Mouse (Mus musculus): ENCODE data around the gene Rasal2. TPM values are rescaled to one million over a fixed set of nuclear protein-coding genes. Genes with fewer than 3 reads are reported as not detected.

Gene Rasal2
- polyA plus RNA-seq, 1 experiment = 0.10 TPM

DNA sequence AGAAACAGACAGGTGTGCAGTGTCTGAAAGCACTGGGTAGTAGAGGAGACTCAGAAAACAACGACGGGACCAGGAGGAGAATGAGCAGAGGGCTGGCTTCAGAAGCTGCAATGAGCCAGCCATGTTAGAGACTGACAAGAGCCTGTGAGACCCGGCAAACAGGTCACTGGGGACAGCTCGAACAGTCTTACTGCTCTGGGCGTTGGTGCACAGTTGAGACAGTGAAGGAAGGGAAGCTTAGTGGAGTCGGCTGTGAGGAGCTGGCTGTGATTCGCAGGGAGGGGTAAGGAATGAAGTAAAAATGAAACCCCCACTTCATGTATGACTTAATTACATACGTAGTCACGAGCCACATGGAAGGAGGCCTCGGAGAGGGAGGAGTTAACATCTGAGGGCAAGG is 37.1 kb upstream of the Rasal2 start:
- Histone ChIP-seq H3K27me3 (replicated peaks) (peaks cover 2% of the 10 kb centered on the region), H3K4me1 (peaks cover 30% of the 10 kb centered on the region), H3K36me3 (replicated peaks; ENCODE audit: low read length) (no peaks in the 10 kb centered on the region), H3K4me3 (replicated peaks) (no peak overlapping the region), H3K9me3 (no peaks in the 10 kb centered on the region)
- TF ChIP-seq GATA1 (IDR thresholded peaks at IDR 0.05; ENCODE audit: borderline replicate concordance, low read length) (no peak), FLI1 (IDR thresholded peaks at IDR 0.05; ENCODE audit: low read length) (no peak)

DNA sequence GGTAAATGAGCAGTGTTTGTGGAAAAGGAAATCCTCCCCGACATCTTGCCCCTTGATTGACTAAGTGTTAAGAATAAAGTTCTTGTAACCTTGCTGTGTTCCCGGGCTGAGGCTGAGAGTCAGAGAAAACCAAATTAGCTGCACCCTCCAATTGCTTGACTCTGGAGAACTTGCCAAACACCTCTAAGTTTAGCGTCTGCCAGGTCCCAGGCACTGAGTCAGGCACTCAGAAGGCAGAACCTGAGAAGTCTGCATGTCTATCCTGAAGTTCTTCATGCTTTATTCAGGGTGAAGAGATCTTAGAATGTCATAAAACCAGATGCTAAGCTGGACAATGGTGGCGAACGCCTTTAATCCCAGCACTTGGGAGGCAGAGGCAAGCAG is 36.4 kb upstream of the Rasal2 start:
- Histone ChIP-seq H3K9me3 (no peaks in the 10 kb centered on the region), H3K4me1 (peaks cover 37% of the 10 kb centered on the region), H3K36me3 (replicated peaks; ENCODE audit: low read length) (no peaks in the 10 kb centered on the region), H3K4me3 (replicated peaks) (no peak overlapping the region), H3K27me3 (replicated peaks) (peaks cover 2% of the 10 kb centered on the region)
- TF ChIP-seq FLI1 (IDR thresholded peaks at IDR 0.05; ENCODE audit: low read length) = no peak
- no peak for TF ChIP-seq GATA1 (IDR thresholded peaks at IDR 0.05; ENCODE audit: borderline replicate concordance, low read length)

DNA sequence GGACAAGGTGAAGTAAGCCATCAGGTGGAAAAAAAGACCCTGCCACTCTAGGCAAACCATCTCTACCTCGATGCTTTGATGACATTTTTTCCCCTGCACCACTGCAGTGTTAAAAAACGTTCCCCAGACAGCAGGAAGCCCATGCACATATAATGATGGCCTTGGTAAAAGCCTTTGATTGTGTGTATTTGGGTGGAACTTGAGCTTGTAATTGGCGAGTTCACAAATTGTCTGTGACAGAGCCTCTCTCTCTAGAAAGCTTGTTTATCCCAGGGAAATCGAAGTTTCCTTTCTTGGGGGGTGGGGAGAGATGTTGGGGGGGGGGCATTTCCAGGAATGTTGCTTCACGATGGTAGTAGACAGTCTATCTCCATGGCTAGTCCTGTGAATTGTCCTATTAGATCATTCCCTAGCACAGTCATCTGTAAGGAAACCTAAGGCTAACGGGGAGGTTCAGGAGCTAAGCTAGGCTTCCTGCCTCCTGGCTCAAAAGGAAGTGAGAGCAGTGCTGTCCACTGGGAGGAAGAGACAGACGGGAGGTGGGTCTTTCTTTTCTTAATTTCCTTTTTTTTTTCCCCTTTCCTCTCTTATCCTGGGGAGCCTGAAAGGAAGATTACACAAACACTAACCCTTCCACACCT is 35.9 kb upstream of the Rasal2 start:
- Histone ChIP-seq H3K4me3 (replicated peaks) (no peak overlapping the region), H3K9me3 (no peaks in the 10 kb centered on the region), H3K27me3 (replicated peaks) (peaks cover 2% of the 10 kb centered on the region), H3K36me3 (replicated peaks; ENCODE audit: low read length) (no peaks in the 10 kb centered on the region), H3K4me1 (peaks cover 41% of the 10 kb centered on the region)
- TF ChIP-seq GATA1 (IDR thresholded peaks at IDR 0.05; ENCODE audit: borderline replicate concordance, low read length) (no peak), FLI1 (IDR thresholded peaks at IDR 0.05; ENCODE audit: low read length) (no peak)

DNA sequence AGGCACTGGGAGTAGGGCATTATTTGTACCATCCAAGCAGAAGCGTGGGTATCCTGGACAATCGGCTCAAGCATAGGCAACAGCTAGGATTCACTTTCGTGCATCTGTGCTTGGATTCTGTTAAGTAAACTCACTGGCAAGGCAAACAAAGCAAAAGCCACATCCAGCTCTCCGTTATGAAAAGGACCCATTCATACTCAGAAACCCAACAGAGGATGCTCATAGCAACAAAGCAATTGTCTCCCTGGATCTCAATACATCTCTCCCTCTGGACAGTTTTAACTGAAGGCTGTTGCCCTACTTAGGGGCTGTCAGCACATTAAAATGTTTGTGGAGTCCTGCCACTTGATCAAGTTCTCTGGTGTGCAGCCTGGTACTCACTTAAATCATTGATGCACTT is 34.7 kb upstream of the Rasal2 start:
- Histone ChIP-seq H3K36me3 (replicated peaks; ENCODE audit: low read length) (no peaks in the 10 kb centered on the region), H3K4me1 (peaks cover 46% of the 10 kb centered on the region), H3K4me3 (replicated peaks) (no peak overlapping the region), H3K9me3 (no peaks in the 10 kb centered on the region), H3K27me3 (replicated peaks) (peaks cover 2% of the 10 kb centered on the region)
- TF ChIP-seq FLI1 (IDR thresholded peaks at IDR 0.05; ENCODE audit: low read length) (no peak), GATA1 (IDR thresholded peaks at IDR 0.05; ENCODE audit: borderline replicate concordance, low read length) (no peak)

DNA sequence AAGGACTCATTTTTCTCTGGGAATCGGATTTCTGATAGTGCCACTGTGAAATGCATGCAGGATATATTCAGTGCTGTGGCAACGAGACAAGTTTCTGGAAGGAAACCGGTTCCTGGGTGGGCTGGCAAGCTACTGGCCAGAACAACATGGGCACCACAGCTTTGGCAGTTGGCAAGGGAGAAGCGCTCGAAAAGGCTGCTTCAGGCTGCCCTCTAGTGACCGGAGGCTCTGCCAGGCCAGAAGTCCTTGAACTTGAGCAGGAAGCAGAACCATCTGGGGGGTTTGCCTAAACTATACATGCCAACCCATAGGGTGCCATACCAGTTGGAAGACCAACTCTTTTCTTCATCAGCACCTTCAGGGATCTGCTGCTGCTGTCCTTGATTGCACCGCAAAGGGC is 33.9 kb upstream of the Rasal2 start:
- H3K9me3 ChIP-seq = no peaks in the 10 kb centered on the region
- H3K4me3 ChIP-seq (replicated peaks) = no peak overlapping the region
- H3K36me3 ChIP-seq (replicated peaks; ENCODE audit: low read length) = no peaks in the 10 kb centered on the region

DNA sequence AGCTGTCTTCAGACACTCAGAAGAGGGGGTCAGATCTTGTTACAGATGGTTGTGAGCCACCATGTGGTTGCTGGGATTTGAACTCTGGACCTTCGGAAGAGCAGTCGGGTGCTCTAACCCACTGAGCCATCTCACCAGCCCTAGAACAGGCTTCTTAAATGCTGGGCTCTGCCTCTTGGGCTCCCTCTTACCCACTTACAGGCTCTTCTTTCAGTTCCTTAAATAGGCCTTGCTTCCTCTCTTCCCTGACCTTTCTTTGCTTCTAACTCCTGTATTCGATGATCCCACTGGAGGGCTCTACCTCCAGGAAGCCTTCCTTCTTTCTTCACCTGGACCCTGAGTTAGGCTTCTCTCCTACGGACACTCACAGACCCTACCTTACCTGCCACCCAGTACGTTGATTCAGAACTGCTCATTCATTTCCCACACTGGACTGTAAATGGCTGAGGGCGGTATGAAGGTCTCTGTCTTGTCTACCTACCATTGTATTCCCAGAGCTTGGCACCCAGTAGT is 33.1 kb upstream of the Rasal2 start:
- Histone ChIP-seq H3K27me3 (replicated peaks) (peaks cover 2% of the 10 kb centered on the region), H3K36me3 (replicated peaks; ENCODE audit: low read length) (no peaks in the 10 kb centered on the region), H3K9me3 (no peaks in the 10 kb centered on the region), H3K4me1 (peaks cover 46% of the 10 kb centered on the region), H3K4me3 (replicated peaks) (no peak overlapping the region)
- TF ChIP-seq GATA1 (IDR thresholded peaks at IDR 0.05; ENCODE audit: borderline replicate concordance, low read length) (no peak), FLI1 (IDR thresholded peaks at IDR 0.05; ENCODE audit: low read length) (no peak)

More for the DNA sequence above, 33.9 kb upstream of the Rasal2 start:
- Histone ChIP-seq H3K27me3 (replicated peaks) (peaks cover 2% of the 10 kb centered on the region), H3K4me1 (peaks cover 46% of the 10 kb centered on the region)
- no peak for TF ChIP-seq GATA1 (IDR thresholded peaks at IDR 0.05; ENCODE audit: borderline replicate concordance, low read length)
- no peak for TF ChIP-seq FLI1 (IDR thresholded peaks at IDR 0.05; ENCODE audit: low read length)

DNA sequence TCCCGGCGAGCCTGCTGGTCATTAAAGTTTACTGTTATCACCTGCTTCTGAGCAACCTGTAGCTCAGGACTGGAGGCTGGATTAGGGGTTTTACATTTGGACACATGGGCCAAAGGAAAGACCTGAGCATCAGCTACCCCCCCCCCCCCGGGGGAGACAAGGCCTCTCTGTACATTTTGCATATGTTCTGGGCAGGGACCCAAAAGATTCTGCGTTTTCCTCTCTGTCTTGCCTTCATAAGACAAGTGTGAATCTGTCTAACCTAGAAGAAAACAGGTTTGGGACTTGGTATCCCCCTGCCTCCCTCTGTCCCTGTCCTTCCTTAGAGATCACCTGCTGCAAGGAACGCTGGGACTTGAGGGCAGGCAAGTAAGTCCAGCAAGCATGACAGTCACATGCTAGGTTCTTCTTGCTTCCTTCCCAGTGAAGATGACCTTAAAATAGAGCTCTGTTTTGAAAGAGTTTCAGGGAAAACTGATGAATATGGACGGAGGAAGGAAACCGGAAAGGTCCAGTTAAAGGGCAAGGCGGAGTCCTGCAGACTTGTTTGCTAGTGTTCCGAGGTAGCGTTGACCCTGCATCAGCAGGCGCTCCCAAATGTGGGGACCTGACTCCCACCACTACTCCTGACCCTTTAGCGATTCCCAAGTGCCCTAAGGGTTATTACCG is 32.4 kb upstream of the Rasal2 start:
- Histone ChIP-seq H3K36me3 (replicated peaks; ENCODE audit: low read length) (no peaks in the 10 kb centered on the region), H3K4me3 (replicated peaks) (no peak overlapping the region), H3K4me1 (peaks cover 42% of the 10 kb centered on the region), H3K9me3 (no peaks in the 10 kb centered on the region), H3K27me3 (replicated peaks) (peaks cover 2% of the 10 kb centered on the region)
- no peak for TF ChIP-seq GATA1 (IDR thresholded peaks at IDR 0.05; ENCODE audit: borderline replicate concordance, low read length)
- no peak for TF ChIP-seq FLI1 (IDR thresholded peaks at IDR 0.05; ENCODE audit: low read length)

DNA sequence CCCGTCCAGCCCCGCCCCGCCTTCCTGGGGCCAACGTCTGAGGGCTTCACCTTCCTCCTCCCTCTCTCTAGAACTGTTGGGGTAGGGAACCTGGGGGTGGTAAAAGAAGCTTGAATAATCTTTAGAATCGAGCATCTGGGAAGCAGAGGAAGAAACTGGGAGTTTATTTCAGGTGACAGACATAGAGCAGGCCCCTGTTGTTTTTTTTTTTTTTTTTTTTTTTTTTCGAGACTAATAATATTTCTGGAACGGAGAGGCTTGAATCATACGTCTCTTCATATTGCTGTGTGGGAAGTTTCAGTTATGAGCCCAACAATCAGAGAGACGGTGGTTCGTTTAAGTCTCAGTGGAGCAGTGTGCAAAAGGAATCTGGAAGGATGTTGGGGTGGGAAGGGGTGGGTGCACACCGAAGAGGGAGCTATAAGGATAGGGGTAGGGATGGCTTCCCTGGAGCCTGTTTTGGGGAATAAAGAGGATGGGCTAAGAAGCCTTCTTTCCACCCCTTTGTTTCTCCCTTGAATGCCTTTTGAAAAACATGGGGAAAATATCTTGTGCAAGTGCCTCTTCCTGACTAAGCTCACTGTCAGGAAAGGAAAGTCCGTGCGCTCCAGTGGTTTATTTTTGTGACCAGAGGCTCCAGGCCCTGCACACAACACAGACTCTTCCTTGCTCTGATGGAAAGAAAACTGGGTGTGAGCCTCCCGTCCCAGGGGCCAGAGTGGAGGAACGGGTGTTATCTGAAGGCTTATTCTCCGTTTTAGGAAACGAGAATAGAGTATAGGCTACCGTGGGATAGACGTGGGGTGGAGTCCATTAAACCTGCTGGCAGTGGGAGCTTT is 31.5 kb upstream of the Rasal2 start:
- Histone ChIP-seq H3K9me3 (no peaks in the 10 kb centered on the region), H3K4me1 (peaks cover 37% of the 10 kb centered on the region), H3K4me3 (replicated peaks) (peak overlapping the region; percentile 74), H3K36me3 (replicated peaks; ENCODE audit: low read length) (no peaks in the 10 kb centered on the region), H3K27me3 (replicated peaks) (no peaks in the 10 kb centered on the region)
- no peak for TF ChIP-seq GATA1 (IDR thresholded peaks at IDR 0.05; ENCODE audit: borderline replicate concordance, low read length)
- no peak for TF ChIP-seq FLI1 (IDR thresholded peaks at IDR 0.05; ENCODE audit: low read length)

DNA sequence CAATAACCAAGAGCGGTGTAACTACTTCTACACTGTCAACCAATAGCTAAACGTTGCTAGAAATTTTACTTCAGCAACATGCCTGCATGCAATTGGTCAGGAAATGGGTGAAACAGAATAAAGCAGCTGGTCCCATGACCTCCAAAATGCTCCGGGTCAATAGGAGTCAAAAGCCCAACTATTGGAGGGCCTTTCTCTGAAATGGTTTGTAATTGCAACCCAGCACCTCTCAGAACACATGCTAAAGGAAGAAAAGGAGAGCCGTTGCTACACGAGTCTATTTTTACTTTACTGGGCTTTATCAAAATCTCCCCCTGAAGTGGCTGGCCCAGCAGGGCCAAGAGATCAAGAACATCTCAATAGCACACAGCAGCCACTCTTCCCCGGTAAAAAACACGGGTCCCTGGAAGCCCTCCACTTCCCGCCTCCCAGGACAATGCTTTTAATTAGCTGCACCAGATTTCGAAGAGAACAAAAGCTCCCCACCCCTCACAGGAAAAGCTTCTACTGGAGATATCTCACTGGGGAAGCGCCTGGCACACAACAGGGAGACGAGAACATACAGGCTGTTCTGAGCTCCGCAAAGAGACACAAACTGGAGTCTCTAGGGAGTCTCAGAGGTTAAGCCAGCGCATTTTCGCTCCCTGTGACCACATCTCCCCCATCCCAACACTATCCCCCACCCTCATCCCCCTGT is 30.8 kb upstream of the Rasal2 start:
- Histone ChIP-seq H3K27me3 (replicated peaks) (no peaks in the 10 kb centered on the region), H3K4me1 (peaks cover 32% of the 10 kb centered on the region), H3K4me3 (replicated peaks) (peak overlapping the region; percentile 74), H3K9me3 (no peaks in the 10 kb centered on the region), H3K36me3 (replicated peaks; ENCODE audit: low read length) (no peaks in the 10 kb centered on the region)
- TF ChIP-seq GATA1 (IDR thresholded peaks at IDR 0.05; ENCODE audit: borderline replicate concordance, low read length) (no peak), FLI1 (IDR thresholded peaks at IDR 0.05; ENCODE audit: low read length) (no peak)

Data from megakaryocyte, embryonic 14.5 days (primary cell).